9 mouse cellular contexts compared by ENCODE assay signal in genomic region chr6:38352451-38352850, GRCm38 (mm10). TPM values are rescaled to one million over a fixed set of nuclear protein-coding genes. Genes with fewer than 3 reads are reported as not detected.
DNase-seq lines count a peak whose midpoint lies in the region; ATAC-seq and TF ChIP-seq lines count a peak whose summit lies in the region.
"Had no signal": no experiment of that assay in that cellular context is flagged by ENCODE, and none has a peak within 500 bp of the region (broad histone marks: within the 10 kb centered on the region; RNA-seq: fewer than 3 reads in every experiment).

No protein-coding gene starts in this region.

- 0 out of 2 replicates have a peak overlapping the region, but pooled peaks have one; percentile 4 for H3K4me3 ChIP-seq in hindbrain, embryonic 13.5 days
- no peak overlapping the region for H3K4me3 ChIP-seq in hindbrain, embryonic 16.5 days (ENCODE audit: low read length)
- peak overlapping the region; percentile 81; the same call in 1 of the 2 replicates for H3K4me3 ChIP-seq in E14TG2a.4 (replicated peaks; ENCODE audit: low read length)
- H3K4me3 ChIP-seq in embryonic facial prominence, embryonic 10.5 days = 0 out of 2 replicates have a peak overlapping the region, but pooled peaks have one; percentile 24
- H3K4me3 ChIP-seq in macrophage (ENCODE audit: inconsistent target) = peak overlapping the region; percentile 91
- no peak overlapping the region for H3K4me3 ChIP-seq in hindbrain, embryonic 12.5 days

- H3K36me3 ChIP-seq in hindbrain, embryonic 13.5 days = no peaks in the 10 kb centered on the region
- H3K36me3 ChIP-seq in hindbrain, embryonic 16.5 days (ENCODE audit: control insufficient read depth, insufficient read depth, low read length) = no peaks in the 10 kb centered on the region
- H3K36me3 ChIP-seq in E14TG2a.4 (ENCODE audit: insufficient read depth, low read length) = peaks cover 2% of the 10 kb centered on the region; the same call in 1 of the 2 replicates
- no peaks in the 10 kb centered on the region for H3K36me3 ChIP-seq in embryonic facial prominence, embryonic 10.5 days (replicated peaks)
- H3K36me3 ChIP-seq in macrophage (ENCODE audit: inconsistent target) = peaks cover 16% of the 10 kb centered on the region; the same call in 1 of the 2 replicates
- no peaks in the 10 kb centered on the region for H3K36me3 ChIP-seq in hindbrain, embryonic 12.5 days
- H3K36me3 ChIP-seq: embryonic facial prominence, embryonic 15.5 days had no signal

- 17% methylated on average over 10 of the region's 10 CpGs for WGBS in hindbrain, embryonic 13.5 days
- WGBS in hindbrain, embryonic 16.5 days = 17% methylated on average over 10 of the region's 10 CpGs
- WGBS in embryonic facial prominence, embryonic 10.5 days = 7% methylated on average over 10 of the region's 10 CpGs
- 3% methylated on average over 10 of the region's 10 CpGs for WGBS in macrophage (ENCODE audit: missing documents)
- WGBS in hindbrain, embryonic 12.5 days = 7% methylated on average over 10 of the region's 10 CpGs

- peaks cover 81% of the 10 kb centered on the region for H3K79me2 ChIP-seq in macrophage (ENCODE audit: inconsistent target)

- intact Hi-C loops in gastrocnemius, postnatal 14 days (cut with DNase I; ENCODE audit: low total_unique reads) = no loop called here

- no peak overlapping the region for H3K27ac ChIP-seq in hindbrain, embryonic 13.5 days
- H3K27ac ChIP-seq in hindbrain, embryonic 16.5 days (ENCODE audit: low read depth, low read length) = no peak overlapping the region
- H3K27ac ChIP-seq in embryonic facial prominence, embryonic 10.5 days (replicated peaks) = no peak overlapping the region
- peak overlapping the region; percentile 97 for H3K27ac ChIP-seq in macrophage
- H3K27ac ChIP-seq in hindbrain, embryonic 12.5 days = no peak overlapping the region
- H3K27ac ChIP-seq: embryonic facial prominence, embryonic 15.5 days had no signal

- peaks cover 21% of the 10 kb centered on the region for H3K4me1 ChIP-seq in hindbrain, embryonic 13.5 days (replicated peaks)
- peaks cover 3% of the 10 kb centered on the region; the same call in 1 of the 2 replicates for H3K4me1 ChIP-seq in hindbrain, embryonic 16.5 days (ENCODE audit: control insufficient read depth, insufficient read depth, low read depth, low read length)
- peaks cover 64% of the 10 kb centered on the region for H3K4me1 ChIP-seq in E14TG2a.4 (replicated peaks; ENCODE audit: low read depth, low read length)
- H3K4me1 ChIP-seq in embryonic facial prominence, embryonic 10.5 days = peaks cover 22% of the 10 kb centered on the region
- H3K4me1 ChIP-seq in hindbrain, embryonic 12.5 days = peaks cover 4% of the 10 kb centered on the region

- no peaks in the 10 kb centered on the region for H3K9me3 ChIP-seq in hindbrain, embryonic 13.5 days
- H3K9me3 ChIP-seq in hindbrain, embryonic 16.5 days (ENCODE audit: control insufficient read depth, low read length) = no peaks in the 10 kb centered on the region
- H3K9me3 ChIP-seq in E14TG2a.4 (ENCODE audit: low read length) = no peaks in the 10 kb centered on the region
- no peaks in the 10 kb centered on the region for H3K9me3 ChIP-seq in embryonic facial prominence, embryonic 10.5 days
- H3K9me3 ChIP-seq in hindbrain, embryonic 12.5 days (replicated peaks) = no peaks in the 10 kb centered on the region
- H3K9me3 ChIP-seq: embryonic facial prominence, embryonic 15.5 days had no signal

- no peak overlapping the region for H3K9ac ChIP-seq in hindbrain, embryonic 13.5 days
- H3K9ac ChIP-seq in hindbrain, embryonic 16.5 days (ENCODE audit: low read depth, low read length) = no peak overlapping the region
- no peak overlapping the region for H3K9ac ChIP-seq in hindbrain, embryonic 12.5 days
- H3K9ac ChIP-seq: embryonic facial prominence, embryonic 15.5 days had no signal

- no peak for TF ChIP-seq CTCF in E14TG2a.4 (conservative IDR thresholded peaks at IDR 0.05; ENCODE audit: low read length)

- no peak for ATAC-seq in hindbrain, embryonic 13.5 days (ENCODE audit: low FRiP score)
- ATAC-seq in hindbrain, embryonic 16.5 days = no peak
- no peak for ATAC-seq in hindbrain, embryonic 12.5 days (ENCODE audit: low FRiP score)

- no peak overlapping the region for H3K4me2 ChIP-seq in hindbrain, embryonic 13.5 days
- H3K4me2 ChIP-seq in hindbrain, embryonic 16.5 days (ENCODE audit: low read length) = no peak overlapping the region
- no peak overlapping the region for H3K4me2 ChIP-seq in hindbrain, embryonic 12.5 days (replicated peaks)

- peak; percentile 35 for DNase-seq in embryonic facial prominence, embryonic 10.5 days (ENCODE audit: low spot score)
- DNase-seq in gastrocnemius, postnatal 14 days = no peak
- DNase-seq in cerebellum, adult 9-10 months = no peak

- H3K27me3 ChIP-seq in hindbrain, embryonic 13.5 days = peaks cover 80% of the 10 kb centered on the region
- peaks cover 26% of the 10 kb centered on the region for H3K27me3 ChIP-seq in hindbrain, embryonic 16.5 days (replicated peaks; ENCODE audit: control insufficient read depth, insufficient read depth, low read length)
- peaks cover 42% of the 10 kb centered on the region for H3K27me3 ChIP-seq in E14TG2a.4 (ENCODE audit: insufficient read depth, low read length)
- H3K27me3 ChIP-seq in embryonic facial prominence, embryonic 10.5 days (replicated peaks; ENCODE audit: low read depth, poor library complexity, severe bottlenecking) = peaks cover 81% of the 10 kb centered on the region
- peaks cover 76% of the 10 kb centered on the region for H3K27me3 ChIP-seq in hindbrain, embryonic 12.5 days

RNA-seq across cellular contexts. Expression of gene Zc3hav1, which starts 2.0 kb away (rescaled TPM):
- polyA plus RNA-seq in hindbrain, embryonic 13.5 days (2015; fragmentation: Nextera tagmentation; extraction: Ambion mirVana) = 1.2 and 1.4 TPM in 2 replicates
- 1.4 and 1.6 TPM in 2 replicates for polyA plus RNA-seq in hindbrain, embryonic 16.5 days (2015; fragmentation: Nextera tagmentation; extraction: Ambion mirVana)
- polyA plus RNA-seq in embryonic facial prominence, embryonic 10.5 days (2016; fragmentation: Nextera tagmentation; extraction: Ambion mirVana) = 1.9 and 2.5 TPM in 2 replicates
- 100 to 1,000 TPM; 160 to 712 (median 403) TPM for total RNA-seq in macrophage (2018; cell fraction: chromatin; rRNA removed)
- total RNA-seq in macrophage (2018; cell fraction: cytosol; rRNA removed) = 100 to 1,000 TPM; 119 to 238 (median 164) TPM
- total RNA-seq in macrophage (2018; cell fraction: nucleus; rRNA removed) = 100 to 1,000 TPM; 155 to 574 (median 351) TPM
- polyA plus RNA-seq in macrophage (2018) = 77.0 to 95.7 TPM (median 95.3 TPM) in 3 replicates
- 1 to 10 TPM; 7.9 to 8.3 TPM for total RNA-seq in gastrocnemius, postnatal 14 days (2021)
- polyA plus RNA-seq in hindbrain, embryonic 12.5 days (2016; fragmentation: Nextera tagmentation; extraction: Ambion mirVana) = 1.9 and 2.3 TPM in 2 replicates

RNA-seq across cellular contexts. Expression of gene Ttc26, which starts 28.8 kb away (rescaled TPM):
- polyA plus RNA-seq in hindbrain, embryonic 13.5 days (2015; fragmentation: Nextera tagmentation; extraction: Ambion mirVana) = 6.7 and 7.3 TPM in 2 replicates
- 4.6 and 5.8 TPM in 2 replicates for polyA plus RNA-seq in hindbrain, embryonic 16.5 days (2015; fragmentation: Nextera tagmentation; extraction: Ambion mirVana)
- polyA plus RNA-seq in embryonic facial prominence, embryonic 10.5 days (2016; fragmentation: Nextera tagmentation; extraction: Ambion mirVana) = 14.4 and 15.4 TPM in 2 replicates
- 1 to 10 TPM in 13 of 26 experiments, under 1 TPM in 8, not detected in 5; 0.43 to 4.4 (median 1.4) TPM for total RNA-seq in macrophage (2018; cell fraction: chromatin; rRNA removed)
- total RNA-seq in macrophage (2018; cell fraction: cytosol; rRNA removed) = under 1 TPM; 0.09 to 0.89 (median 0.42) TPM
- 1 to 10 TPM in 5 of 26 experiments, under 1 TPM in 19, not detected in 2; 0.12 to 1.7 (median 0.50) TPM for total RNA-seq in macrophage (2018; cell fraction: nucleus; rRNA removed)
- 0.19 to 0.32 TPM (median 0.26 TPM) in 3 replicates for polyA plus RNA-seq in macrophage (2018)
- total RNA-seq in gastrocnemius, postnatal 14 days (2021) = 1 to 10 TPM; 1.1 to 1.5 TPM
- 12.2 and 12.7 TPM in 2 replicates for polyA plus RNA-seq in hindbrain, embryonic 12.5 days (2016; fragmentation: Nextera tagmentation; extraction: Ambion mirVana)

RNA-seq across cellular contexts. Expression of gene Zc3hav1l, which starts 53.4 kb away (rescaled TPM):
- 9.1 and 9.9 TPM in 2 replicates for polyA plus RNA-seq in hindbrain, embryonic 13.5 days (2015; fragmentation: Nextera tagmentation; extraction: Ambion mirVana)
- 4.9 and 6.4 TPM in 2 replicates for polyA plus RNA-seq in hindbrain, embryonic 16.5 days (2015; fragmentation: Nextera tagmentation; extraction: Ambion mirVana)
- 17.0 and 17.5 TPM in 2 replicates for polyA plus RNA-seq in embryonic facial prominence, embryonic 10.5 days (2016; fragmentation: Nextera tagmentation; extraction: Ambion mirVana)
- total RNA-seq in macrophage (2018; cell fraction: chromatin; rRNA removed) = 10 to 100 TPM in 1 of 26 experiments, 1 to 10 TPM in 22, under 1 TPM in 3; 0.65 to 10.1 (median 1.6) TPM
- total RNA-seq in macrophage (2018; cell fraction: cytosol; rRNA removed) = under 1 TPM; 0.11 to 0.65 (median 0.30) TPM
- total RNA-seq in macrophage (2018; cell fraction: nucleus; rRNA removed) = 10 to 100 TPM in 1 of 26 experiments, 1 to 10 TPM in 23, under 1 TPM in 2; 0.81 to 17.1 (median 2.3) TPM
- polyA plus RNA-seq in macrophage (2018) = 0.25 to 1.6 TPM (median 0.59 TPM) in 3 replicates
- total RNA-seq in gastrocnemius, postnatal 14 days (2021) = 1 to 10 TPM; 2.1 to 2.9 TPM
- polyA plus RNA-seq in hindbrain, embryonic 12.5 days (2016; fragmentation: Nextera tagmentation; extraction: Ambion mirVana) = 16.3 and 18.9 TPM in 2 replicates

Comparison
In these comparisons a context has a peak if more than half of its experiments do, and no peak if none do; other contexts are left out.
1. H3K4me3 ChIP-seq: peak in hindbrain, embryonic 13.5 days (single experiment), E14TG2a.4 (single experiment), embryonic facial prominence, embryonic 10.5 days (single experiment) and macrophage (single experiment); none in hindbrain, embryonic 16.5 days (single experiment) and hindbrain, embryonic 12.5 days (single experiment).
2. RNA of gene Zc3hav1, which starts 2.0 kb away (polyA plus RNA-seq): 77.0 to 95.7 TPM in macrophage; 1.9 to 2.3 TPM in hindbrain, embryonic 12.5 days, 1.9 to 2.5 TPM in embryonic facial prominence, embryonic 10.5 days, 1.4 to 1.6 TPM in hindbrain, embryonic 16.5 days and 1.2 to 1.4 TPM in hindbrain, embryonic 13.5 days; every median in the first group is over 10 times any median in the second.